Mouse (Mus musculus): ENCODE data around the gene Gid8. TPM values are rescaled to one million over a fixed set of nuclear protein-coding genes. Genes with fewer than 3 reads are reported as not detected.

Gene Gid8
- polyA plus RNA-seq, 1 experiment from 2014 or later = 101 TPM

DNA sequence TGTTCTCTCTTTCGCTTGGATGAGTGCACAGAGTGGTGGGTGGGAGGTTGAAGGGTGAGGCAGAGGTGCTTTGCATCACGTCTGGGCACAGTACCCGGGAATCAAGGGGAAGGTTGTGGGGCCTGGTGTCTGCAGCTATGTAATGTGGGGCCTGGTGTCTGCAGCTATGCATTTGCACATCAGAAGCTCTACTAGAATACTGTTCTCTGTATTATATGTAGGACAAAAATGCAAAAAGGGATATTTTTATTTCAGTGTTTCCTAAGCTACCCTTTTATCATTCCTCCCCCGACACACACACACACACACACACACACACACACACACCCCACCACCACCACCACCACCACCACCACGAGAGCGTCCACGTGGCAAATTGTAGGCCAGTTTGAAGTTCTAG is 25.3 kb downstream of the Gid8 start:
- Histone ChIP-seq H3K27ac (ENCODE audit: low read length) (no peak overlapping the region), H3K9me3 (replicated peaks; ENCODE audit: control insufficient read depth, low read length) (no peaks in the 10 kb centered on the region), H3K4me1 (ENCODE audit: control insufficient read depth, low read depth, low read length) (peaks cover 3% of the 10 kb centered on the region)

DNA sequence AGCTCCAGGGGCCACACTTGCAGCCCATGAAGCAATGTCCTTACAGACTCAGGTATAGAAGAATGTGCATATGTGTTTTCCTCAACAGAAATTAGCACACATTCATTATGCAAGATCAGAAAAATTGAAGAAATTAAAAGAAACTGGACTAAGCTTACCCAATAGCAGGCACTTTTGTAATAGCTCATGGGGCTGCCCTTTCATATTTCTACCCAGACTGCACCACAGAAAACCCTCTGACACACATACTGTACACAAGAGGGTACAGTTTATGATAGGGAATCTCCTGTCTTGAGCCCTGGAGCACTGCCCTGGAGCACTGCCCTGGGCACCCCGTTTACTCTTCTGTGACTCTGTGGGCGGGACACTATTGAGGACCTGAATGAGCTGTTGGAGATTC is 28.1 kb downstream of the Gid8 start:
- Histone ChIP-seq H3K36me3 (ENCODE audit: control insufficient read depth, insufficient read depth) (no peaks in the 10 kb centered on the region; the same call in 1 of the 2 replicates), H3K4me3 (ENCODE audit: low read depth, low read length) (no peak overlapping the region), H3K4me2 (ENCODE audit: low read depth, low read length) (no peak overlapping the region), H3K9me3 (replicated peaks; ENCODE audit: control insufficient read depth, low read length) (no peaks in the 10 kb centered on the region), H3K9ac (ENCODE audit: low read depth, low read length) (no peak overlapping the region), H3K27ac (ENCODE audit: low read length) (no peak overlapping the region), H3K4me1 (ENCODE audit: control insufficient read depth, low read depth, low read length) (no peaks in the 10 kb centered on the region), H3K27me3 (ENCODE audit: control insufficient read depth, insufficient read depth, low read depth, low read length) (no peaks in the 10 kb centered on the region)
- ATAC-seq (ENCODE audit: low read depth) = no peak
- 58% methylated on average over 2 of the region's 2 CpGs for WGBS (ENCODE audit: insufficient replicate concordance)

More for the DNA sequence above, 25.3 kb downstream of the Gid8 start:
- no peaks in the 10 kb centered on the region; the same call in 1 of the 2 replicates for H3K36me3 ChIP-seq (ENCODE audit: control insufficient read depth, insufficient read depth)
- ATAC-seq (ENCODE audit: low read depth) = no peak
- no peak overlapping the region for H3K9ac ChIP-seq (ENCODE audit: low read depth, low read length)
- no peak overlapping the region for H3K4me3 ChIP-seq (ENCODE audit: low read depth, low read length)
- H3K4me2 ChIP-seq (ENCODE audit: low read depth, low read length) = no peak overlapping the region
- WGBS (ENCODE audit: insufficient replicate concordance) = 65% methylated on average over 7 of the region's 7 CpGs
- no peaks in the 10 kb centered on the region for H3K27me3 ChIP-seq (ENCODE audit: control insufficient read depth, insufficient read depth, low read depth, low read length)

DNA sequence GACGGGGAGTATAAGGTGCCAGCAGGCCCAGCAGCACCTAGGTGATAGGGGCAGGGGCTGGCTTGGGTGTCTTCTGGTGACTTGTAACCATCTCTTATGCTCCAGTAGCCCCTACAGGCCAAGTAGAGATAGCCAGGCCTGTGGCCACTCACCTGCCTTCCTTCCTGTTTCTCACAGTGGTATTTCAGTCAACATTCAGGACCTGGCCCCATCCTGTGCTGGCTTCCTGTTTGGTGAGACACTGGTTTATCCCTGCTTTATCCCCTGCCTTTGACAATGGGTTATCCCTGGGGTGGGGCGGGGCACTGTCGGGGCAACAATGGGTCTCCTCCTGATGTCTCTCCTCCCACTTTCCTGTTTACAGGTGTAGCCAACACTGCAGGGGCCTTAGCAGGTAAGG is 30.4 kb downstream of the Gid8 start:
- no peak overlapping the region for H3K4me3 ChIP-seq (ENCODE audit: low read depth, low read length)
- H3K27ac ChIP-seq (ENCODE audit: low read length) = no peak overlapping the region
- no peaks in the 10 kb centered on the region; the same call in 1 of the 2 replicates for H3K36me3 ChIP-seq (ENCODE audit: control insufficient read depth, insufficient read depth)
- 37% methylated on average over 3 of the region's 3 CpGs for WGBS (ENCODE audit: insufficient replicate concordance)
- no peaks in the 10 kb centered on the region for H3K27me3 ChIP-seq (ENCODE audit: control insufficient read depth, insufficient read depth, low read depth, low read length)
- no peaks in the 10 kb centered on the region for H3K4me1 ChIP-seq (ENCODE audit: control insufficient read depth, low read depth, low read length)
- H3K9me3 ChIP-seq (replicated peaks; ENCODE audit: control insufficient read depth, low read length) = no peaks in the 10 kb centered on the region
- no peak overlapping the region for H3K9ac ChIP-seq (ENCODE audit: low read depth, low read length)
- ATAC-seq (ENCODE audit: low read depth) = no peak
- no peak overlapping the region for H3K4me2 ChIP-seq (ENCODE audit: low read depth, low read length)

DNA sequence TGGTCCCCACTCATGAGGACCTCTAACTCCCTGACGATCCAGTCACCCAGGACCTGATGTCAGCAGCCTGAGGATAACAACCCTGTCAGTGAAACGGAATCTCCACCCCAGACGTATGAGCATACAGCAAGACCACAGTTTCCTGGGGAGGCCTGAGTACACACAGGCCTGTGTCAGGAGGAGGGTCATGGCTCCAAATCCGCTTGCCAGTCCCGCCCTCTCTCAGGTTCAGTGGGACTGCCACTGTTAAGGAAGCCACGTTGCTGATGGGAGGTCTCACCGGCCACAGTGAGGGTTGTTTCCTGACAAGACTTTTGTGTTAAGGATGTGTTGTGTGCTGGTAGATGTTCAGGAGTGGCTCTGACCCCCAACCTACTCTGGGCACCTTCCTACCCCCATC is 31.5 kb downstream of the Gid8 start:
- H3K9me3 ChIP-seq (replicated peaks; ENCODE audit: control insufficient read depth, low read length) = no peaks in the 10 kb centered on the region
- ATAC-seq (ENCODE audit: low read depth) = no peak
- H3K27ac ChIP-seq (ENCODE audit: low read length) = no peak overlapping the region
- H3K9ac ChIP-seq (ENCODE audit: low read depth, low read length) = no peak overlapping the region
- WGBS (ENCODE audit: insufficient replicate concordance) = 52% methylated on average over 7 of the region's 7 CpGs
- H3K4me3 ChIP-seq (ENCODE audit: low read depth, low read length) = no peak overlapping the region
- no peaks in the 10 kb centered on the region; the same call in 1 of the 2 replicates for H3K36me3 ChIP-seq (ENCODE audit: control insufficient read depth, insufficient read depth)
- H3K27me3 ChIP-seq (ENCODE audit: control insufficient read depth, insufficient read depth, low read depth, low read length) = no peaks in the 10 kb centered on the region
- H3K4me1 ChIP-seq (ENCODE audit: control insufficient read depth, low read depth, low read length) = no peaks in the 10 kb centered on the region
- no peak overlapping the region for H3K4me2 ChIP-seq (ENCODE audit: low read depth, low read length)

GRCm38 (mm10) chr2:180742820-180743219 is 32.9 kb downstream of the Gid8 start:
- no peaks in the 10 kb centered on the region; the same call in 1 of the 2 replicates for H3K36me3 ChIP-seq (ENCODE audit: control insufficient read depth, insufficient read depth)
- WGBS (ENCODE audit: insufficient replicate concordance) = 62% methylated on average over 6 of the region's 6 CpGs
- no peak overlapping the region for H3K4me2 ChIP-seq (ENCODE audit: low read depth, low read length)
- no peak overlapping the region for H3K9ac ChIP-seq (ENCODE audit: low read depth, low read length)
- H3K9me3 ChIP-seq (replicated peaks; ENCODE audit: control insufficient read depth, low read length) = no peaks in the 10 kb centered on the region
- no peak overlapping the region for H3K4me3 ChIP-seq (ENCODE audit: low read depth, low read length)
- no peak overlapping the region for H3K27ac ChIP-seq (ENCODE audit: low read length)
- H3K27me3 ChIP-seq (ENCODE audit: control insufficient read depth, insufficient read depth, low read depth, low read length) = peaks cover 2% of the 10 kb centered on the region; the same call in 1 of the 2 replicates
- ATAC-seq (ENCODE audit: low read depth) = no peak
- no peaks in the 10 kb centered on the region for H3K4me1 ChIP-seq (ENCODE audit: control insufficient read depth, low read depth, low read length)

GRCm38 (mm10) chr2:180743321-180743720 is 33.4 kb downstream of the Gid8 start:
- ATAC-seq (ENCODE audit: low read depth) = no peak
- no peaks in the 10 kb centered on the region for H3K9me3 ChIP-seq (replicated peaks; ENCODE audit: control insufficient read depth, low read length)
- no peak overlapping the region for H3K9ac ChIP-seq (ENCODE audit: low read depth, low read length)
- WGBS (ENCODE audit: insufficient replicate concordance) = 85% methylated on average over 2 of the region's 2 CpGs
- H3K4me2 ChIP-seq (ENCODE audit: low read depth, low read length) = no peak overlapping the region
- H3K27me3 ChIP-seq (ENCODE audit: control insufficient read depth, insufficient read depth, low read depth, low read length) = peaks cover 4% of the 10 kb centered on the region; the same call in 1 of the 2 replicates
- H3K4me1 ChIP-seq (ENCODE audit: control insufficient read depth, low read depth, low read length) = no peaks in the 10 kb centered on the region
- no peak overlapping the region for H3K27ac ChIP-seq (ENCODE audit: low read length)
- H3K4me3 ChIP-seq (ENCODE audit: low read depth, low read length) = no peak overlapping the region
- H3K36me3 ChIP-seq (ENCODE audit: control insufficient read depth, insufficient read depth) = no peaks in the 10 kb centered on the region

DNA sequence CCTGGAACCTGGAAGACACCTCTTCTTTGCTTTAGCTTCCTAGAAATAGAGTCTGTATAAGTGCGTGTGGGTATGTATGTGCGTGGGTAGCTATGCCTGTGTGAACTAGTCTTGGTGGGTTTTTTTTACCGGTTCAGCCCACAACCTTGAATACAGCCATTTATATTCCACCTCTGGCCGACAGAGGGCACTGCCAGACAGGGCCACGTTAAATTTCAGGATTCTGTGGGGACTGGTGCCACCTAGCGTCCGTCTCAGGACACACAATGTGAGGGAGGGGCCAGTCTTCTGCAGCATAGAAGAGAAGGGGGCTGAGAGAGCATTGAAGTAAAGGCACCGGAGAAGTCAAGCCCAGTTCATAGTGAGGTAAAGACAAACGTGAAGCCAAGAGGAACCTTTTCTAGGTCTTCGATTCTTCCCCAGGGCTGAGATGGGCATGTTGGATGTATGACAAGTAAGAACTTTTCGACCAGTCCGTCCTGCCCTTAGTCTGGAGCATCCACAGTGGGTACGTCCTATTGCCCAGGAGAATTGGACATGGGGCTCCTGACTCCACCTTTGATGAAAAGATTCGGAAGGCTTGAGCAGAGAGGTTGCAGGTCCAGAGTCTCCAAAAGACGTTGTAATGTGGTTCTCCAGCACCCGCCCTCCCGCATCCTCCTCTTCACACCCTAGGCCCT is 35.5 kb downstream of the Gid8 start:
- Histone ChIP-seq H3K9ac (ENCODE audit: low read depth, low read length) (no peak overlapping the region), H3K4me1 (ENCODE audit: control insufficient read depth, low read depth, low read length) (no peaks in the 10 kb centered on the region), H3K9me3 (replicated peaks; ENCODE audit: control insufficient read depth, low read length) (no peaks in the 10 kb centered on the region), H3K27ac (ENCODE audit: low read length) (no peak overlapping the region), H3K36me3 (ENCODE audit: control insufficient read depth, insufficient read depth) (no peaks in the 10 kb centered on the region), H3K4me2 (ENCODE audit: low read depth, low read length) (no peak overlapping the region), H3K27me3 (ENCODE audit: control insufficient read depth, insufficient read depth, low read depth, low read length) (peaks cover 4% of the 10 kb centered on the region; the same call in 1 of the 2 replicates), H3K4me3 (ENCODE audit: low read depth, low read length) (no peak overlapping the region)
- 28% methylated on average over 17 of the region's 17 CpGs for WGBS (ENCODE audit: insufficient replicate concordance)
- ATAC-seq (ENCODE audit: low read depth) = peak; percentile 68

DNA sequence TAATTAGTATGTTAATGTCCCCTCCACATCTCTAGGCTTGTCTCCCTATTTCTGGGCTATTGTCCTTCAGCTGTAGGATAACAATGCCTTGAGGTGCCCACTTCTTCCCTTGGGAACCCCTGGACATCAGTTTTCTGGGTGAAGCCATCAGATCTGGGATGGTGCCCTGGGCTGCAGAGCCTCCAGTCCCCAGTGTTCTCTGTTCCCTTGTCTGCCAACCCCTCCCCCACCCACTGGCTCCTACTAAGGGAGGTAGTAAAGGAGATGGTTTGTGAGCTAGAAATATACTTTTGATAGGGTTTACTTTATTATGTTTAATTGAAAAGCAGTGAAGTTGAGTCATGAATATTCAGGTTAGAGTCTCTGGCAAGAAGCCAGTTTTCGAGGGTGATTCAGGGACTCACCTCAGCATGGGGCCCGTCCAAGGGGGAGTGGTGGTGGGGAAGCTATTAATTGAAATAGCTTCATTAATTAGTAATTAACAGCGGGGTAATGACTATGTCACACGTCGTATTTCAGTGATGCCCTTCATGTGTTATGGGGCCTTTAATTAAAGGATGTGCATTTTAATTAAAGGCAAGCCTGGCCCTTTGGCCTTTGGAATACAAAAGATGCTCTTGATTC is 36.8 kb downstream of the Gid8 start:
- no peak for ATAC-seq (ENCODE audit: low read depth)
- Histone ChIP-seq H3K9ac (ENCODE audit: low read depth, low read length) (no peak overlapping the region), H3K4me2 (ENCODE audit: low read depth, low read length) (no peak overlapping the region), H3K27ac (ENCODE audit: low read length) (no peak overlapping the region), H3K27me3 (ENCODE audit: control insufficient read depth, insufficient read depth, low read depth, low read length) (peaks cover 4% of the 10 kb centered on the region; the same call in 1 of the 2 replicates), H3K4me1 (ENCODE audit: control insufficient read depth, low read depth, low read length) (no peaks in the 10 kb centered on the region), H3K4me3 (ENCODE audit: low read depth, low read length) (no peak overlapping the region), H3K9me3 (replicated peaks; ENCODE audit: control insufficient read depth, low read length) (no peaks in the 10 kb centered on the region), H3K36me3 (ENCODE audit: control insufficient read depth, insufficient read depth) (no peaks in the 10 kb centered on the region)
- 46% methylated on average over 5 of the region's 5 CpGs for WGBS (ENCODE audit: insufficient replicate concordance)

DNA sequence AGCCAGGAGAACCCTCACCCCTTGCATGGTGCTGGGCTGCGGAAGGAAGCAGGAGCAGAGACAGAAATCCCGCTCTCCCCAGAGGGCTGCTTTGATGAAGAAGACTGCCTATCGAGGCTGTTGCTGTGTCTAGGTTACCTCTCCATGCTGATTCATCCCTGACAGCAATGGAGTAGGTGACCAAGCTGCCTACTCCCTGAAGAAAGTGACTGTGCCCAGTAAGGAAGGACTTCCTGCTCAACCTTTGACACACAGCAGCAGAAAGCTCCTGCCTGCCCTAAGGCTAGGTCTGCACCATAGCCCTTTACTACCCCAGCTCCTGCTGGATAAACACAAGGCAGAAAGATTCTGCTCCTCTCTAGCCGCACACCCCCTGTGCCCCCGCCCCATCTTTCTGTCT is 39.0 kb downstream of the Gid8 start:
- Histone ChIP-seq H3K27me3 (ENCODE audit: control insufficient read depth, insufficient read depth, low read depth, low read length) (peaks cover 4% of the 10 kb centered on the region; the same call in 1 of the 2 replicates), H3K27ac (ENCODE audit: low read length) (no peak overlapping the region), H3K4me1 (ENCODE audit: control insufficient read depth, low read depth, low read length) (no peaks in the 10 kb centered on the region), H3K4me3 (ENCODE audit: low read depth, low read length) (no peak overlapping the region), H3K9ac (ENCODE audit: low read depth, low read length) (no peak overlapping the region), H3K4me2 (ENCODE audit: low read depth, low read length) (no peak overlapping the region), H3K9me3 (replicated peaks; ENCODE audit: control insufficient read depth, low read length) (no peaks in the 10 kb centered on the region), H3K36me3 (ENCODE audit: control insufficient read depth, insufficient read depth) (no peaks in the 10 kb centered on the region)
- ATAC-seq (ENCODE audit: low read depth) = no peak
- WGBS (ENCODE audit: insufficient replicate concordance) = 39% methylated on average over 5 of the region's 5 CpGs

Measured in liver, embryonic 16.5 days (tissue).